Mouse (Mus musculus) neural tube, postnatal 0 days (tissue): ENCODE measurements around the gene Ldhb. TPM values are rescaled to one million over a fixed set of nuclear protein-coding genes. Genes with fewer than 3 reads are reported as not detected.

ENCODE experiments used
- polyA plus RNA-seq: library from polyadenylated mRNA; unstranded; fragments of >200 nt; fragmentation: Nextera tagmentation; extraction: Ambion mirVana; gene quantifications from 2 replicates; pipeline ENCODE4 v1.2.1, GENCODE M21; 2015

Gene Ldhb
- 774 and 778 TPM in 2 replicates for polyA plus RNA-seq

DNA sequence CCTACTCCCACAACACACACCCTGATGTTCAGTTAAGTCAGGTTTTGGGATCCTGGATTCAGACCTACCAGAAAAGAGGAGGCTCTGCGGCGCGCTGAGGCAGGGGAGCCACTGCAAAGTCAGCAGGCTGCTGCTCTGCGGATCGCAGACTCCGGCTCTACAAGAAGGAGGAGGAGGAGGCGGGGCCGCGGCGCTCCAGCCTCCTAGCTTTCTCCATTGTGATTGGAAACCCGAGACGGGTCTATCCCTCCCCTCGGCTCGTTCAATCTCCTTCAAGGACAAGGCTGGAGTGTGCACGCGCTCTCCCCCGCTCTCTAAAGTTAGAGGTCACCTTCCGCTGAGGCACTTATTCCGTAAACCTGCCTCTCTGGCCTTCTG lies at the start of gene Ldhb:
Gene Ldhb (minus strand): TSS at position 173 of the 378 bp plus-strand sequence.

DNA sequence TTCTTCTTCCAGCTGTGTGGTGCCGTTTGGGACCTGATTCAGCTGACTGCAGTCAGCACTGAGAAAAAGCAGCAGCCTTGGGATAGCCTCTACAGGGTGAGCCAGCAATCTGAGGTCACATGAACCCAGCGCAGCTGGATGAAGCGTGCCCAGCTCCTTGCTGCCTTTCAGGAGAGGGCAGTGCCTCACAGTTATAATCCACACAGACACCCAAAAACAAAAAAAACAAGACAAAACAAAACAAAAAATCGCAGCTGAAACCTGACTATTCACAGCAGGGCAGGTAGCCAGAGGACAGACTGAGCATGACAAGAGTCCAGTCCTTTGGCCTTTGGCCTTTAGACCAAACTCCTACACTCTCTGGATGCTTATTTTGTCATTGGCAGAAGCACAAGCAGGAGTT lies 35.0 kb downstream of the Ldhb start, which contains the start of gene Gys2:
Gene Gys2 (minus strand): TSS at position 309 of the 403 bp plus-strand sequence.

Other genes starting within 250 kb of the Ldhb start
- gene Iapp, start 209.5 kb downstream of the Ldhb start, polyA plus RNA-seq = not detected in 2 replicates
- gene Slco1a5, start 185.0 kb downstream of the Ldhb start, polyA plus RNA-seq = 0.23 and 0.49 TPM in 2 replicates
- 15.4 and 16.8 TPM in 2 replicates for gene Pyroxd1, start 162.3 kb downstream of the Ldhb start, polyA plus RNA-seq
- 13.9 and 15.2 TPM in 2 replicates for gene Recql, start 120.9 kb downstream of the Ldhb start, polyA plus RNA-seq
- gene Golt1b, start 120.7 kb downstream of the Ldhb start, polyA plus RNA-seq = 54.7 and 56.4 TPM in 2 replicates
- 1.1 and 1.2 TPM in 2 replicates for gene Spx, start 94.5 kb downstream of the Ldhb start, polyA plus RNA-seq
- 0.25 and 0.36 TPM in 2 replicates for gene Gys2, start 34.8 kb downstream of the Ldhb start, polyA plus RNA-seq
- 7.4 and 10.2 TPM in 2 replicates for gene Kcnj8, start 63.7 kb upstream of the Ldhb start, polyA plus RNA-seq
- 1.5 and 2.2 TPM in 2 replicates for gene Abcc9, start 194.4 kb upstream of the Ldhb start, polyA plus RNA-seq
- 162 and 166 TPM in 2 replicates for gene Cmas, start 248.7 kb upstream of the Ldhb start, polyA plus RNA-seq